Mouse (Mus musculus): ENCODE measurements around the gene Gm20532.

DNA sequence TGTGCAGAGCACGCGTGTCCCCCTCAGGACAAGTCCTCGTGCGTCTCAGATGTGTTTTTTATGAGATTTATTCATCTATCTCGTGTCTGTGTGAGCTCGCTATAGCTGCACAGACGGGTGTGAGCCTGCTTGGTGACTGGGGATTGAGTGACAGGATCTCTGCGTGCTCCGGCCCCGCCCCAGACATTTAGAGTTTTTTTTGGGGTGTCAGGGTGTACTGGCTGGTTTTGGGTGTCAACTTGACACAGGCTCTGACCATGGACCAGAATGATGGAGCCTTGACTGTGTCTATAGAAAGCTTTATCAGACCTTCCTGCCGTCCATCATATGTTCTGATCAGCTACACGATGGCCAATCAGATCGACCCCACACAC is 76.1 kb downstream of the Gm20532 start:
- TF ChIP-seq CTCF (conservative IDR thresholded peaks at IDR 0.05; ENCODE audit: low read length) (no peak), POU5F1 (IDR thresholded peaks at IDR 0.05; ENCODE audit: borderline replicate concordance, low read length) (no peak)

Measured in E14TG2a.4 (cell line).